Mouse (Mus musculus) layer of hippocampus, adult 9-11 months (tissue): ENCODE results near the gene Med4.
A peak's percentile ranks its signal among the peaks of the same experiment; 100 is the strongest.
"Not testable (repeated sequence)": the region's sequence is repeated elsewhere in the genome, so short reads cannot be mapped to it uniquely, and the experiment has no call there.

Experiments used
- DNase-seq: peaks from one replicate; pipeline ENCODE4 v3.0.0; 2022

Med4 gene

GRCm38 (mm10) chr14:73502591-73503184, 7.1 kb upstream of the Med4 start:
- DNase-seq, result peak; percentile 27

- no peak for DNase-seq
These were observed 6.4 kb upstream of the Med4 start for GRCm38 (mm10) chr14:73503237-73503933.

- DNase-seq, result no peak
These were observed 3.5 kb upstream of the Med4 start for GRCm38 (mm10) chr14:73506283-73506682.

GRCm38 (mm10) chr14:73507200-73507599, 2.6 kb upstream of the Med4 start:
- no peak for DNase-seq

GRCm38 (mm10) chr14:73507702-73508376, 2.0 kb upstream of the Med4 start:
- DNase-seq, result no peak

- no peak for DNase-seq
These were observed 1.0 kb upstream of the Med4 start for GRCm38 (mm10) chr14:73508630-73509395.

- no peak for DNase-seq
These were observed 14.3 kb downstream of the Med4 start for GRCm38 (mm10) chr14:73524136-73524535.

GRCm38 (mm10) chr14:73524766-73525448, 15.1 kb downstream of the Med4 start, which contains the start of gene Sucla2:
Gene Sucla2, plus strand, starts transcription at chr14:73525319.
- peak; percentile 93 for DNase-seq

- DNase-seq, result not testable (repeated sequence)
These were observed 18.8 kb downstream of the Med4 start for GRCm38 (mm10) chr14:73528661-73529060.

- no peak for DNase-seq
These were observed 24.1 kb downstream of the Med4 start for GRCm38 (mm10) chr14:73533755-73534465.

- DNase-seq, result no peak
These were observed 25.8 kb downstream of the Med4 start for GRCm38 (mm10) chr14:73535641-73536040.

- no peak for DNase-seq
These were observed 34.0 kb downstream of the Med4 start for GRCm38 (mm10) chr14:73543781-73544180.

GRCm38 (mm10) chr14:73547034-73547433, 37.2 kb downstream of the Med4 start:
- DNase-seq, result no peak

- no peak for DNase-seq
These were observed 38.2 kb downstream of the Med4 start, which contains the start of gene Nudt15 for GRCm38 (mm10) chr14:73548051-73548450. Gene Nudt15, minus strand, starts transcription at chr14:73548242.

GRCm38 (mm10) chr14:73550291-73550690, 40.5 kb downstream of the Med4 start:
- no peak for DNase-seq

- no peak for DNase-seq
These were observed 40.9 kb downstream of the Med4 start for GRCm38 (mm10) chr14:73550732-73551131.

GRCm38 (mm10) chr14:73551164-73551563, 41.3 kb downstream of the Med4 start:
- DNase-seq, result no peak

- DNase-seq, result peak; percentile 92
These were observed 42.7 kb downstream of the Med4 start for GRCm38 (mm10) chr14:73552341-73553121.

- no peak for DNase-seq
These were observed 43.4 kb downstream of the Med4 start for GRCm38 (mm10) chr14:73553122-73553696.
